Mouse (Mus musculus): ENCODE data around the gene Hcrt. TPM values are rescaled to one million over a fixed set of nuclear protein-coding genes. Genes with fewer than 3 reads are reported as not detected.
A peak's percentile ranks its signal among the peaks of the same experiment; 100 is the strongest.

The Hcrt gene
- not detected in 2 replicates for total RNA-seq (2021)
- long read RNA-seq: 0 reads

DNA sequence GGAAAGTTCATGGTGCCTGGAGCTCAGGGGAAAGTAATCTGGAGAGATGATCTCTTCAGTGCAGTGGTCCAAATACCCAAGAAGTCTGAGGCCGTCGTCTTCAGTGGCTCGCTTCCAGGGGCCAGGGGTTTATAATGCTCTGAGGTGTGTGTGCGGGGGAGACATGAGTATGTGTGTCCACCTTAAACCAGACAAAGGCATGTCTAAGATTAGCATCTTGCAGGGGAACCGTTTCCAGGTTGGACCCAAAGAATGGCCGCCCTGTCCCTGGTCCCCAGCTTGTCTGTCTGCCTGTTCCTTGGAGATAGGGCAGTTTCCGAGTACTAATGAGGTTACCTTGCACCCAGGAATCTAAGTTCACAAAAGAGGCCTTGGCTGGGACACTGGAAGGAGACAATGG is at the start of gene Hcrt:
Hcrt (minus strand) TSS at position 101 of the 400 bp plus-strand sequence.
- DNase-seq: no peak

DNA sequence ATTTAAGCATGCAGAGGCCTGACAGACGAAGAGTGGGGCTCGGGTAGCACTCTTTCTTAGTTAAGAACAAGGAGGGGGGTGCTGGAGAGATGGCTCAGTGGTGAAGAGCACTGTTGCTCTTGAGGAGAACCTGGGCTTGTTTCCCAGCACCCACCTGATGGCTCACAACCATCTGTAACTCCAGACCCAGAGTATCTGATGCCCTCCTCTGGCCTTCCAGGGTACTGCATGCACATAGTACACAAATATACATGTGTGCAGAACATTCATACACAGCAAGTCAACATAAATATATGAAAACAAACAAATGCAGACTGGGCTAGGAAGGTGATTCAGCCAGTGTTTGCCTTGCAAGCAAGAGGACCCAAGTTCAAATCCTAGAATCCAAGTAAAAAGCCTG is 48.4 kb upstream of the Hcrt start:
- no peak for DNase-seq

DNA sequence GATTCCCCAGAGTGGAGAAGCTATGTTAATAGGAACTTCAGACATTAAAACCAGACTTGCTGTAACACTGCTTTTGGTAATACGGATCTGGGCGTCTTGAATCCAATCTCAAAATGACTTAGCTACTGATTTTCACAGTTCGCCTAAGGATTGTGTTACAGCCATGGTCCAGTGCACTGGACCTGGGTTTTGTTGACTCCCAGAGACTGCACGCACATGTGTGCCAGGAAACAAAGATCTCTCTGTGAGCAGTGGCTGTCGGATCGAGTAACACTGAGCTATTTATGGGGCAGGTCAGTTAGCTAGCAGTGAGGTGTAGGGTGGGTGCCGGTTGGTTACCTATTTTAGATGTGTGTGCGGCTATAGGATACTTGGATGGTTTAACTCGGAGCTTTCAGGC is 47.8 kb upstream of the Hcrt start:
- DNase-seq: no peak

DNA sequence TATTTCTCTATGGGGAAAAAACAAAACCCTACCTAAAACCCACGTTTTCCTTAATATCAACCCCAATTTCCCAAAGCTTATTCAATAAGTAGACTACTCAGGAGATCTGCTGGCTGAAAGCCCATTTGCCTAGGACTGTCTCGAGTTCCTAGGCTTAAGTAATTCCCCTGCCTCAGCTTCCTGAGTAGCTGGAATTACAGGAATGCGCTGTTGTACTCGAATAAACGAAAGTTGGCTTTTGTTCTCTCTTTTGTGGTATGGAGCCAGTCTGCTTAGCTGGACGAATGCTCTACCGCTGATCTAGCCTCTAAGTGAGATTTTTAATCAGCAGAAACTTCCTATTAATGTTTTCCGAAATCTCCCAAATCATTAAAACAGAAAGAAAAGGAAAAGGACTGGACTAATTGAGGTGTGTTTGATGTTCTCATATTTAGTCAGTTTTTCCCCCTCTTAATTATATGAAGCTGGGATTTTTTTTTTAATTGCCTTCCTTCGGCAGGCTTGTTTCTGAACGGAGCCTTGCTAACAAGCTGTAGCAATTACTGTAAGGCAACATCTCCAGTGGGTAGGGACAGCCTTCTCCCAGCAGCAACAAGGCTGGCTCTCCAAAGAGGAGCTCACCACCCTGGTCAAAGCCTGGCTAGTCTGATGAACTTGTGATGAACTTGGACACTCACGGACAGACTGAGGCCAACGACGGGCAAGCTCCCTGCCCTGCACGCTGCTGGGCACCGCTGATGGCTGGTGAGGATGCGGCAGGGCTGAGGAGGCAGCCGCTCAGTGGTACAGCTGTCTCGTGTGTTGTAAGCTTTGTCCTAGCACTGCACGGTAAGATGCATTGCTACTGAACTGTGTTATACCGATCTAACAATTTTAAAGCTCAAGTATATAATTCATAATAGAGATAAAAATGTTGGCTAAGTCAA is 43.9 kb upstream of the Hcrt start:
- DNase-seq: no peak

DNA sequence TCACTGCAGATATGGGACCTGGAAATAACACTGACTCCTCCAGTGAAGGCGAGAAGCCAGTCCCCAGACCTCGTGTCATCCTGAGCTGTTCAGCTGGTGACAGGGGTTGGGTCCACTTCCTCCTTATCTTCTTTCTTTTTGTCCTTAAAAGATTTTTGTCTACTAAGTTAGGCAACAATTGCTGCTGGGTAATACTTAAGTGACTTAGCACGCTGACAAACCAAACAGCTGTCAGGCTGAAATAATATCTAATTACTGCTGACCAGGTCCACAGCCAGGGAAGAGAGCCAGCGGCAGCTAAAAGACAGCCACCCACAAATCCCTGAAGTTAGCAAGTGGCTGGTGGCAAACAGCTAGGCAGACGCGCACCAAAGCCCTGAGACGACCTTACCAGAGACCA is 42.8 kb upstream of the Hcrt start:
- DNase-seq: no peak

- no peak for DNase-seq
These were observed 41.7 kb upstream of the Hcrt start for GRCm38 (mm10) chr11:100804409-100804808.

GRCm38 (mm10) chr11:100799426-100799825 is 36.7 kb upstream of the Hcrt start:
- no peak for DNase-seq

GRCm38 (mm10) chr11:100796585-100796984 is 33.9 kb upstream of the Hcrt start:
- no peak for DNase-seq

DNA sequence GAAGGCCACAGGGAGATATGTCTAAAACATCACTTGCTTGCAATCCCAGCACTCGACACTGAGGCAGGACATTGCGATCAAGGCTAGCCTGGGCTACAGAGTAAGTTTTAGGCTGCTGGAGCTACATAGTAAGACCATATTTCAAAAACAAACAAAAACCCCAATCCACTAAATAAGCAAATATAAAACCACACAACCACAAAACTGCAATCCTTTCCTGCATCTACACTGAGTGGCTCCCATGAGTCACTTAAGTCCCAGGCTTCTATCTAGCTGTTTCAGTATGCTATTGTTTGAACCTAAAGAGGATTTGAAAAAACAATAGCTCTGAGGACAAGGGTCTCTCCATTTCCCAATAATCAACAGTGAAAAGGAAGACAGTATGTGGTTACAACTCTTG is 32.7 kb upstream of the Hcrt start:
- no peak for DNase-seq

DNA sequence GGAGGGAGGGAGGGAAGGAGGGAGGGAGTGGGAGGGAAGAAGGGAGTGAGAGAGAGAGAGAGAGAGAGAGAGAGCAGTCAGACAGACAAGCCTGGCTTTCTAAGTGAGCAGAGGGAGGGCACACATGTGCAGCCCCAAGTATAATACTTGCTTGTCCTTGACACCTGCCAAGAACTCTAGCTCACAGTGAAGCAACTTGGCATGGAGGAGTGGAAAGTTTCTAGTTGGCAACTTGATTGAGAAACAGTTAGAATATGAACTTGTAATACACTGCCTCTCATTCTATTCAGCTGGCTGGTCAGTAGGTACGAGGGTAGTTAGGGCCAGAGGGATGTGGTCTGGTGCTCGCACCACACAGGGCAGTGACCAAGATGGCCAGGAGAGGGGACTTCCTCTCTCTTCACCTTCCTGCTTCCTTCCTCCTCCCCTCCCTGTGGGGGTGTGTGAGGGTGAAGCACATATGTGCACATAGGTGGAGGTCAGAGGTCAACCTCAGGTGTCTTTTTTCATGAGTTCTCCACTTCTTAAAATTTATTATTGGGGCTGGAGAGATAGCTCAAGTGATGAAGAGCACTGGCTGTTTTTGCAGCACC is 28.8 kb upstream of the Hcrt start:
- DNase-seq: no peak

DNA sequence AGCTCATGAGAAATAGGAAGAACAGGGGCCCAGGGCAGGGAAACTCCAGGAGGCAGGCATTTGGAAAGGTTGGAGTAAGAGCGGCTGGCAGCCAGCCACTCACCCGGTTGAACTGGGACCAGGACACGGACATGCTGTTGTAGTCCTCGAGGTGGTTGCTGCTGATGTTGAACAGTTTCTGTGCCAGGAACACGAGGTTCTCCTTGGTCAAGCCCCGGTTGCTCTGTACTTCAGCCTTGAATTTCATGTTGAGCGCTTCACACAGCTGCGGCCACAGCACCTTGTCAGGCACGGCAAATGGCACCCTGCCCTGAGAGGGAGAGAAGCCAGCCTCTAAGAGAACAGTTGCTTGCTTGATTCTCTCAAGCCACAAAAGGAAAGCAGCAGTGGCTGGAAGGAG is 27.9 kb upstream of the Hcrt start:
- peak; percentile 61 for DNase-seq

DNA sequence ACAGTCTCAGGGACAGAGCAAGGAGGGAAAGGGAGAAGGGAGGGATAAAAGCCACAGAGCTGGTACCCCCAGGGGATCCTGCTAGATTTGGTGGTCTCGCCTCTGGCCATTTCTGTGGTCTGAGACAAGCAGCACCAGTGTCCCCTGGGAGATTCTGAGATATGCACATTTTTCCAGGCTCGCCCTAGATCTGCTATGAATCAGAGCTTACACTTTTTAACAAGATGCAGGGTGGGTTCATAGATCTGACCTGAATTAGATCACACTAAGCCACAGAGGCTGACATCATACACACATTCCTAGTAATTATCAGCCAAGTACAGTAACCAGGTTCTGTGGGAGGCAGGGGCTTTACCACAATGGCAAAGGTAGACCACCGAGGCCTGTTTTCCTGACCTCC is 27.0 kb upstream of the Hcrt start:
- DNase-seq: no peak

GRCm38 (mm10) chr11:100785774-100786173 is 23.0 kb upstream of the Hcrt start:
- no peak for DNase-seq

DNA sequence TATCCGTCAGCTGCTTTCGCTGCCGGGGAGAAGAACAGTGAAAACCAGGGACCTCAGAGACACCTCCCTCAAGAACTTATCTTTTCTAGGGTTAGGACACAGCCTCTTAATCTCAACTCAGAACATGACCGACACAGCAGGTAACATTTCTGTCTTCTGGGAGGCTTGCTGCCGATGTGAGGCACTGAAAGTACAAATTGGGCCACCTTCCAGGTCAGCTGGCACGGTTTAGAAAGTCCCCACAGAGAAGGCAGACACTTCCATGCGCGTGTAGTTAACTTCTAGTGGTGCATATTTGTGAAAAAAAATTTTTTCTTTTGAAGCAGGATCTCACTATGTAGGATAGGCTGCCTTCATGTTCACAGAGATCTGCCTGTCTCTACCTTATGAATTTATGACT is 21.6 kb upstream of the Hcrt start:
- DNase-seq: no peak

GRCm38 (mm10) chr11:100782568-100782967 is 19.8 kb upstream of the Hcrt start:
- no peak for DNase-seq

DNA sequence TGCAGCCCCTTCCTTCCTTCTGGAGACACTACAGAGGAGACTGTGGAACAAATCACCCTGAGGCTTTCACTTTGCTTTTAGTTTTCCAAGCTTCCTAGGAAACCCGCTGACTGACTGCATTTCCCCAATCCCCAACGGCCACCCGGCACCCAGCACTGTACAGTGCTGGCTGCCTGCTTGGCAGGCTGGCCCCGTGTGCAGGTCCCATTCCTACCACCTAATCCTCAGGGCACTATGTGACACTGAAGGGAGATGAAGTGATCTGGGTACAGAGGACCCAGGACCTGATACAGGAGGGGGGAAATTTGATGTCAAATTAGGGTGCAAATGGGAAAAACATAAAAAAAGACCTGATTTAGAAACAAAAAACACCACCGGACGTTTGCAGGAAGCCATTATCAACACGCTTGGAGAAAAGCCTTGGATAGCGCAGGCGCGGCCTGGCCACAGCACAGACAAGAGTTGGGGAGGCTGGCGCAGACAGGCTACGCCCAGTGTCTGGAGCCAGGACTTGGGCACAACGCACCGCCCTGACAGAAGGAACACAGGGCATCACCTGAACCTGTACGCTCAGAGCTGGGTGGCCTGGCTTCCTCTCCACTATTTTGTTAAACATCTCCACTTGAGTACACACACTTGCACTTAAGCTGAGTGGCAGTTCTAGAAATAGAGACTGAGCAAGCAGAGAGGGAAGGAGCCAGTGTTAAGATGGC is 19.2 kb upstream of the Hcrt start:
- no peak for DNase-seq

DNA sequence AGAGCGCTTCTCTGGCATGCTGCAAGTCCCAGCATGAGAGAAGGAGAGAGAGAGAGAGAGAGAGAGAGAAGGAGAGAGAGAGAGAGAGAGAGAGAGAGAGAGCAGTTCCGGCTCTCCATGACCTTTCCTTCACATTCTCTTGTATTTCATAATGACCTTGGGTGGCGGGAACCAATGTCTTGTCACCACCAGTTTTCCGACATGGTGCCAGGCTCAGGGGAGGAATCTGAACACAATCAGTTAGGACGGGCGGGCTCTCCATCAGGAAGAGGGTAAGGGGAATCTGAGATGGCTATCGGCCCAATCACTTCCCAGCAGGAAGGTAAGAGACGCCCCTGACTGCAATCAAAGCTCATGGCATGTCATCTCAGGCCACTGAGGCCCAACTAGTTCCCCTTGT is 17.5 kb upstream of the Hcrt start:
- no peak for DNase-seq

DNA sequence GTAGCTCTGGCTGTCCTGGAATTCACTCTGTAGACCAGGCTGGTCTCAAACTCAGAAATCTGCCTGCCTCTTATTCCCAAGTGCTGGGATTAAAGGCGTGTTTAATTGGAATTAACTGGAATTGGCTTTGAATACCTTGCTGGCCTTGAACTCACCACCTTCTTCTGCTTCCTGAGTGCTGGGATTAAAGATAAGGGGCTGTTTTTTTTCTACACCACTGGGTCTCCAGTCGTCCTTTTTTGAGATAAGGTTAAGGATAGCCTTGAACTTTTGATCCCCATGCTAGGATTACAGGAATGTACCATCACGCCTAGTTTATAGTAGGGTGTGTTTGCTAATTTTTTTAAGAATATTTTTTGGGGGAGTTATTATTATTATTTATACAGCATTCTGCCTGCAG is 15.3 kb upstream of the Hcrt start:
- DNase-seq: no peak

DNA sequence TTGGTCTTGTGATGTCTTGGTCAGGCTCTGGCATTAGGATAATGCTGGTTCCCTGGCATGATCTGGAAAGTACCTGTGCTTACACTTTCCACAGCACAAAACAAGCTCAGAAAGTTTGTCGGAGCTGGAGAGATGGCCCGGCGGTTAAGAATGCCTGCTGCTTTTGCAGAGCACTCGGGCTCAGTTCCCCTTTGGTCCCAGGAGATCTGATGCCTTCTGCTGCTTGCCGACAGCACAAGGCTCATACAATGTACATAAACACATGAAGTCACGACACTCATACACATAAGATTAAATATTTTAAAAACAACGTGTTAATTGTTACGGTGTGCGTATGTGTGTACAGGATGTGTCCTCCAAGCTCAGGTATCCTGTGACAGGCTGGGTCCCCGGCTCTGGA is 13.2 kb upstream of the Hcrt start:
- no peak for DNase-seq

GRCm38 (mm10) chr11:100774261-100774660 is 11.5 kb upstream of the Hcrt start:
- DNase-seq: no peak

GRCm38 (mm10) chr11:100770646-100771408 is 8.1 kb upstream of the Hcrt start, which contains the start of gene Ghdc:
Ghdc (minus strand) TSS chr11:100770957.
- DNase-seq: peak; percentile 88

- no peak for DNase-seq
These were observed 7.2 kb upstream of the Hcrt start for GRCm38 (mm10) chr11:100769980-100770379.

Data from adrenal gland, postnatal 25 days (tissue).